Mouse (Mus musculus) midbrain, embryonic 13.5 days (tissue): ENCODE data around the gene Cacnb2. TPM values are rescaled to one million over a fixed set of nuclear protein-coding genes. Genes with fewer than 3 reads are reported as not detected.
A peak's percentile ranks its signal among the peaks of the same experiment; 100 is the strongest.

ENCODE experiments used
- ATAC-seq: fragments of 200-750 bp; cut with Nextera tagmentation; 2 replicates; pipeline ENCODE4 v1.8.0; 2017; ENCODE audit warnings: mild to moderate bottlenecking, moderate TSS enrichment, moderate library complexity
- H3K27ac ChIP-seq: fragments of 300-500 bp; sonication (generic); 2 replicates; pipeline ENCODE4 v1.5.1; 2015; ENCODE audit warnings: inconsistent platforms, mild to moderate bottlenecking, moderate library complexity
- H3K27me3 ChIP-seq: fragments of 300-500 bp; sonication (generic); 2 replicates; pipeline ENCODE4 v1.6.1; 2015; ENCODE audit warnings: mild to moderate bottlenecking, inconsistent platforms
- H3K36me3 ChIP-seq: fragments of 300-500 bp; sonication (generic); 2 replicates; pipeline ENCODE4 v1.6.1; 2015; ENCODE audit warnings: mild to moderate bottlenecking, inconsistent platforms
- H3K4me1 ChIP-seq: fragments of 300-500 bp; sonication (generic); replicated peaks from 2 replicates; pipeline ENCODE4 v1.6.1; 2015; ENCODE audit warnings: inconsistent platforms
- H3K4me2 ChIP-seq: fragments of 300-500 bp; sonication (generic); replicated peaks from 2 replicates; pipeline ENCODE4 v1.6.1; 2015; ENCODE audit warnings: moderate library complexity, mild to moderate bottlenecking, inconsistent platforms
- H3K4me3 ChIP-seq: fragments of 300-500 bp; sonication (generic); replicated peaks from 2 replicates; pipeline ENCODE4 v1.5.1; 2015; ENCODE audit warnings: mild to moderate bottlenecking, inconsistent platforms
- H3K9ac ChIP-seq: fragments of 300-500 bp; sonication (generic); replicated peaks from 2 replicates; pipeline ENCODE4 v1.6.1; 2015; ENCODE audit warnings: mild to moderate bottlenecking, inconsistent platforms
- H3K9me3 ChIP-seq: fragments of 300-500 bp; sonication (generic); 2 replicates; pipeline ENCODE4 v1.6.1; 2016; ENCODE audit warnings: mild to moderate bottlenecking, inconsistent platforms
- WGBS: fragments of 180-500 bp; shearing (Covaris S2); methylation state at CpG from one replicate; pipeline ENCODE4 v1.1.7; 2015; 5-methylcytosine and 5-hydroxymethylcytosine counted together
- polyA plus RNA-seq: library from polyadenylated mRNA; unstranded; fragments of >200 nt; fragmentation: Nextera tagmentation; extraction: Ambion mirVana; gene quantifications from 2 replicates; pipeline ENCODE4 v1.2.1, GENCODE M21; 2015

Cacnb2 gene
- polyA plus RNA-seq, 1 experiment from 2014 or later: 3.9 TPM

- Histone ChIP-seq H3K9ac (no peak overlapping the region), H3K36me3 (no peaks in the 10 kb centered on the region), H3K27me3 (no peaks in the 10 kb centered on the region), H3K27ac (no peak overlapping the region), H3K4me2 (no peak overlapping the region), H3K4me3 (no peak overlapping the region), H3K9me3 (no peaks in the 10 kb centered on the region), H3K4me1 (0 out of 2 replicates have a peak, but pooled peaks cover 9% of the 10 kb centered on the region)
- no peak for ATAC-seq
- WGBS: 65% methylated on average over 1 of the region's 1 CpGs
Observed at GRCm38 (mm10) chr2:14846727-14847126, 243.8 kb downstream of the Cacnb2 start.

- Histone ChIP-seq H3K27me3 (no peaks in the 10 kb centered on the region), H3K9ac (no peak overlapping the region), H3K4me1 (0 out of 2 replicates have a peak, but pooled peaks cover 9% of the 10 kb centered on the region), H3K4me3 (no peak overlapping the region), H3K27ac (no peak overlapping the region), H3K9me3 (no peaks in the 10 kb centered on the region), H3K36me3 (no peaks in the 10 kb centered on the region), H3K4me2 (no peak overlapping the region)
- no peak for ATAC-seq
- 89% methylated on average over 1 of the region's 1 CpGs for WGBS
Observed at GRCm38 (mm10) chr2:14847188-14847587, 244.3 kb downstream of the Cacnb2 start.

- ATAC-seq: no peak
- Histone ChIP-seq H3K9me3 (no peaks in the 10 kb centered on the region), H3K27ac (no peak overlapping the region), H3K9ac (no peak overlapping the region), H3K36me3 (no peaks in the 10 kb centered on the region), H3K4me2 (no peak overlapping the region), H3K4me3 (no peak overlapping the region), H3K27me3 (no peaks in the 10 kb centered on the region), H3K4me1 (0 out of 2 replicates have a peak, but pooled peaks cover 9% of the 10 kb centered on the region)
- 91% methylated on average over 1 of the region's 1 CpGs for WGBS
Observed at GRCm38 (mm10) chr2:14850831-14851230, 247.9 kb downstream of the Cacnb2 start.

GRCm38 (mm10) chr2:14851383-14851782 lies 248.5 kb downstream of the Cacnb2 start:
- Histone ChIP-seq H3K27me3 (no peaks in the 10 kb centered on the region), H3K27ac (no peak overlapping the region), H3K9ac (no peak overlapping the region), H3K9me3 (no peaks in the 10 kb centered on the region), H3K4me3 (no peak overlapping the region), H3K4me1 (0 out of 2 replicates have a peak, but pooled peaks cover 9% of the 10 kb centered on the region), H3K36me3 (no peaks in the 10 kb centered on the region), H3K4me2 (no peak overlapping the region)
- no peak for ATAC-seq
- 93% methylated on average over 1 of the region's 1 CpGs for WGBS

GRCm38 (mm10) chr2:14854054-14854453 lies 251.2 kb downstream of the Cacnb2 start:
- no peak overlapping the region for H3K27ac ChIP-seq

GRCm38 (mm10) chr2:14858301-14858700 lies 255.4 kb downstream of the Cacnb2 start:
- H3K9ac ChIP-seq: no peak overlapping the region
- no peak overlapping the region for H3K4me3 ChIP-seq
- no peaks in the 10 kb centered on the region for H3K9me3 ChIP-seq
- no peaks in the 10 kb centered on the region for H3K4me1 ChIP-seq
- H3K36me3 ChIP-seq: no peaks in the 10 kb centered on the region
- ATAC-seq: no peak
- H3K27ac ChIP-seq: no peak overlapping the region
- no peak overlapping the region for H3K4me2 ChIP-seq
- 89% methylated on average over 1 of the region's 1 CpGs for WGBS
- H3K27me3 ChIP-seq: no peaks in the 10 kb centered on the region

More at GRCm38 (mm10) chr2:14854054-14854453, 251.2 kb downstream of the Cacnb2 start:
- H3K9ac ChIP-seq: no peak overlapping the region
- no peak for ATAC-seq
- WGBS: 95% methylated on average over 2 of the region's 2 CpGs
- no peaks in the 10 kb centered on the region for H3K36me3 ChIP-seq
- H3K9me3 ChIP-seq: no peaks in the 10 kb centered on the region
- no peak overlapping the region for H3K4me2 ChIP-seq
- H3K4me3 ChIP-seq: no peak overlapping the region
- no peaks in the 10 kb centered on the region for H3K27me3 ChIP-seq
- 0 out of 2 replicates have a peak, but pooled peaks cover 4% of the 10 kb centered on the region for H3K4me1 ChIP-seq

GRCm38 (mm10) chr2:14860350-14860749 lies 257.5 kb downstream of the Cacnb2 start:
- Histone ChIP-seq H3K9ac (no peak overlapping the region), H3K4me2 (no peak overlapping the region), H3K9me3 (no peaks in the 10 kb centered on the region), H3K4me1 (no peaks in the 10 kb centered on the region), H3K36me3 (no peaks in the 10 kb centered on the region), H3K27ac (no peak overlapping the region), H3K4me3 (no peak overlapping the region), H3K27me3 (no peaks in the 10 kb centered on the region)
- no peak for ATAC-seq
- 67% methylated on average over 3 of the region's 3 CpGs for WGBS

- Histone ChIP-seq H3K9ac (no peak overlapping the region), H3K4me1 (no peaks in the 10 kb centered on the region), H3K27me3 (no peaks in the 10 kb centered on the region), H3K9me3 (no peaks in the 10 kb centered on the region), H3K27ac (no peak overlapping the region), H3K36me3 (no peaks in the 10 kb centered on the region), H3K4me3 (no peak overlapping the region), H3K4me2 (no peak overlapping the region)
- WGBS: 17% methylated on average over 2 of the region's 2 CpGs
- no peak for ATAC-seq
Observed at GRCm38 (mm10) chr2:14861613-14862012, 258.7 kb downstream of the Cacnb2 start.

GRCm38 (mm10) chr2:14862981-14863380 lies 260.1 kb downstream of the Cacnb2 start:
- H3K9me3 ChIP-seq: no peaks in the 10 kb centered on the region
- no peaks in the 10 kb centered on the region for H3K36me3 ChIP-seq
- no peaks in the 10 kb centered on the region for H3K27me3 ChIP-seq
- no peak overlapping the region for H3K4me2 ChIP-seq
- no peaks in the 10 kb centered on the region for H3K4me1 ChIP-seq
- 37% methylated on average over 1 of the region's 1 CpGs for WGBS
- ATAC-seq: no peak
- H3K9ac ChIP-seq: no peak overlapping the region
- H3K27ac ChIP-seq: no peak overlapping the region
- no peak overlapping the region for H3K4me3 ChIP-seq

- Histone ChIP-seq H3K9ac (no peak overlapping the region), H3K36me3 (no peaks in the 10 kb centered on the region), H3K27ac (no peak overlapping the region), H3K4me1 (peaks cover 25% of the 10 kb centered on the region), H3K4me3 (no peak overlapping the region; the same call in 1 of the 2 replicates), H3K4me2 (peak overlapping the region; percentile 57), H3K9me3 (no peaks in the 10 kb centered on the region), H3K27me3 (no peaks in the 10 kb centered on the region)
- no peak for ATAC-seq
- 65% methylated on average over 1 of the region's 1 CpGs for WGBS
Observed at GRCm38 (mm10) chr2:14873116-14873515, 270.2 kb downstream of the Cacnb2 start.

GRCm38 (mm10) chr2:14873701-14874181 lies 270.9 kb downstream of the Cacnb2 start:
- H3K9me3 ChIP-seq: no peaks in the 10 kb centered on the region
- H3K27ac ChIP-seq: peak overlapping the region; percentile 27; the same call in 1 of the 2 replicates
- peak overlapping the region; percentile 57 for H3K4me2 ChIP-seq
- peak overlapping the region; percentile 55 for H3K9ac ChIP-seq
- H3K4me1 ChIP-seq: peaks cover 25% of the 10 kb centered on the region
- no peaks in the 10 kb centered on the region for H3K27me3 ChIP-seq
- 11% methylated on average over 15 of the region's 15 CpGs for WGBS
- H3K36me3 ChIP-seq: no peaks in the 10 kb centered on the region
- peak overlapping the region; percentile 32 for H3K4me3 ChIP-seq
- peak; percentile 29; the same call in 1 of the 2 replicates for ATAC-seq

- WGBS: 38% methylated on average over 13 of the region's 13 CpGs
- Histone ChIP-seq H3K4me2 (peak overlapping the region; percentile 57), H3K27me3 (no peaks in the 10 kb centered on the region), H3K27ac (no peak overlapping the region), H3K36me3 (no peaks in the 10 kb centered on the region), H3K4me3 (peak overlapping the region; percentile 32), H3K9me3 (no peaks in the 10 kb centered on the region), H3K4me1 (peaks cover 25% of the 10 kb centered on the region), H3K9ac (peak overlapping the region; percentile 55)
- ATAC-seq: 0 out of 2 replicates have a peak, but pooled peaks have one; percentile 35
Observed at GRCm38 (mm10) chr2:14874281-14875037, 271.6 kb downstream of the Cacnb2 start.
